Mouse (Mus musculus) layer of hippocampus, adult 11-12 months (tissue): ENCODE measurements around the gene Macrod2.
A peak's percentile ranks its signal among the peaks of the same experiment; 100 is the strongest.

Source experiments
- DNase-seq: peaks from one replicate; pipeline ENCODE4 v3.0.0; 2022; ENCODE audit warnings: low spot score

Macrod2 gene

DNA sequence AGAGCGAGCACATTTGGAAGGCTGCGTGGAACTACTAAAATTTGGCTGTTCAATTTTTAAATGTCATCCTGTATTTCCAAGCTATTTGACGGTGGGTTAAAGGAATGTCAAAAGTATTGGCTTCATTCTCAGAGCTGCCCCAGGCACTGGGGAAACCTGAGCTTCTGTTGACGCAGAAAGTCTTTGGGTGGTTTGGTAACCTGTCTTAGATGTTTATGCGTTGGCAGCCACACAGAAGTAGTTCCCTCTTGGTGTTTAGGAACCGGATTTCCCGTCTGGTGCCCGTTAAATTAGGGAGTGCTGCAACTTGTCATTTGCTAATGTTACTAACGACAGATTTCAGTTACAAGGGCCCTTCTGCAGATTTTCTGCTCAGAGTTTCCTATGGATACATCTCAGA lies 1837.7 kb downstream of the Macrod2 start:
- DNase-seq, result no peak

DNA sequence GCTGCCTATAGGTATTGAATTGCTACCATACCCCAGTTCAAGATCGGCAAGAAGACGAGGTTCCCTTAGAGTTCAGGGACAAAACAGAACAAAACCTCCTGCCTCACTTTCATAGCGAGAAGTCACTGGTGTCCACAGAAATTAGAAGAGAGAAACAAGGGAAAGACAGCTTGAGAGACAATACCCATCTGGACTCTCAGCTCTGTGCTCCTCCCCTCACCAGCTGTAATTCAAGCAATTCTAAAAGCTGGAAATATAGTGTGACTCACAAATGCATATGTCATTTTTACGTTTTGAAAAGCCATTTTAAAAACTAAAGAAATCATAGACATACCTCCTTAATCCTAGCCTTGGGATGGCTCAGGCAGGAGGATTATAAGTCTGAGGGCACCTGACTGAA lies 1848.4 kb downstream of the Macrod2 start:
- no peak for DNase-seq

DNA sequence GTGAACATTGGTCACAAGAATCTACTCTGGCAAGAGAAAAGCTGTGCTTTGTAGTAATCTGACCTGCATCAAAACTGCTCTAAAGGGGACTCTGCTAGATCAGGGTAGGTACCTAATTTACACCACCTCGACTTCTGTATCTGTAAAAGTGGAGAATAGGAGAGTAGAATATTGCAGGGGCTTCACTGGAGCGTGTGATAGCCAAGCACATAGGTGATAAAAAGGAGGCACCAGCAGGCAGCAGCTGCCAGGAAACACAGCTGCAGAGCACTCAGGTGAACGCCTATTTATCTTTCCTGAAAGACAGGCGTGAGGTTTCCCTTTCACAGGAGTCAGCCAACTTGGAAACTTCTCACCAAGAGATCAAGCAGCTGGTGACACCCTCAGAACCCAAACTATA lies 1855.3 kb downstream of the Macrod2 start:
- no peak for DNase-seq

DNA sequence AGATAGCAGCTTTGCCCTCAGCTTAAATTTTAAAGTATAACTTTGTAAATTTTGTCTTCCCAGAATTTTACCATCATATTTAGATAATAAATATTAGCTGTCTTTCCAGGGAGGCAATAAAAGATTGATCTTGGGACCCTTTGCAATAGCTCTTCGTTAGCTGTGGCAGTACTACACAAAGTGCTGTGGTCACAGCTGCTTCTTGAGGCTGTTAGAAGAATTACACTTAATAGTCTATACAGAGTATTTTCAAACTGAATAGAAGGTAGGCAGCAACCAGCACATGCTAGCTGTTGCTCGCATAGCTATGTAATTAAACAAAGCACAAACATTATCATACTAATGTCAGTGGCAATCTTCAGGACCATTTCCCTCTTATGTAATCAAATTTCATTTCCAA lies 1856.4 kb downstream of the Macrod2 start:
- DNase-seq, result no peak

DNA sequence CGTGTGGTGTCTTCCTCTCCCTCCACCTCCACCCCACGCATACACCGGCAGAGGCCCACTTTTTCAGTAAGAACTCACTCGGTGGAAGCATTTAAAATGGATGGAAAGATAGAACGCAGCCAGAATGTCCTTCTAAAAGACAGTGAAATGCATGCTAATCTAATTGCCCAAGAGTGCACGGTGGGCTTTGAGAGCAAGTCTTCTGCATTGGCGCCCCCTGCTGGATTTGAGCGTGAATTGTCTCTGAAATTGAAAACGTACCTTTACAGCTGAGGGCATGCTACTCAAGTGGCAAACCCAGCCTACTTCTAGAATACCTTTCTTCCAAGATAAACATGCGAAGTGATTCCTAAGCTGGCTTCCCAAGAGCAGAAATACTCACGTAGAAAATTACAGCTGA lies 1858.8 kb downstream of the Macrod2 start:
- peak; percentile 80 for DNase-seq

DNA sequence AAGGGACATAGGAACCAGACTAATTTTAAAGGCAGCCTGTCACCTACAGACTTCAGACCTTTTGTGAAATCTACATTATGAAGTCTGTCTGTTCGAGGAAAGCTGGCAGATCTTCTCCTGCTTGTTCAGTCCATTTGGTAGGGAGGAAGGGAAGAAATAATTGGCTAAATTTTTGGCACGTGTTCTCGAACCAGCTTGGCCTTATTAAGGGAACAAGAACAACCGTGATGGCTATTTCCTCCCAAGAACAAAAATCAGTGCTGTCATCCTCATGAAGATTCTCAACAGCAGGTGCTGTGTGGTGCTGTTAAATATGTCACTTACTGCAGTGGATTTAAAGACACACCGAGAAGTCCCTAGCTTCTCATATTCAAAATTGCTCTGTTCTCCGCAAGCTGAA lies 1859.5 kb downstream of the Macrod2 start:
- DNase-seq, result peak; percentile 17

DNA sequence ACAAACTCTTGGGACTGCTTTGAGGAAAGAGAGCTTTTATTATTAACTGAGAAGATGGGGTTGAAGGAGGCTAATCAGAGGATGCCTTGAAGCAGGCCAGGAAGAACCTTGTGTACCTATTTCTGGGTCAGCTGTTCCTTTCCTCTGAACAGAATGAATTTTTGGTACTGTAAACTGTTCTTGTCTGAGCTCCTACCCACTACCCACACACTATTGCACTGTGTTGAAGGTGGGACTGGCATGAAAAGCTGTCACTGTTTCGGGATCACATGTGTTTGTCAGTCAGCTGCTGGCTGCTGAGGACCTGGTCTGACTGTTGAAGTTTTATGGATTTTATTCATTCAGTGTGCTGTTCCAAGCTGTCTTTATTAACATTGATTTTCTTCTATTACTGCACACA lies 1862.4 kb downstream of the Macrod2 start:
- DNase-seq, result peak; percentile 11

DNA sequence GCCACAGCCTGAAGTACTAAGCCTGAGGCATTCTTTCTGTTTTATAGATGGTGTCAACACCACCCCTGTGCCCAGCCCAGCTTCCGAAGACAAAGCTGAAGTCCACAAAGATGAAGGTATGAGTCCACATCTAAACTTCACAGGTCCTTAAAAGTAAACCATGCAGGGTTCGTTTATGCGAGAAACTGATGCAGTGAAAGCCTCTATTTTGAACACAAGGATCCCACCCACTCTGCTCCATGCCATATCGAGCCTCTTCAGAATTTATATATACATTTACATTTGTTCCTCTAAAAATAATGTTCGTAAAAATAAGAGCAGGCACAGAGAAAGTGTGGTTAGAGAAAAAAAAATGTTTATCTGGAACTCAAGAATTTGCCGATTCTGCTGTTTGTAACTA lies 1865.9 kb downstream of the Macrod2 start:
- no peak for DNase-seq

DNA sequence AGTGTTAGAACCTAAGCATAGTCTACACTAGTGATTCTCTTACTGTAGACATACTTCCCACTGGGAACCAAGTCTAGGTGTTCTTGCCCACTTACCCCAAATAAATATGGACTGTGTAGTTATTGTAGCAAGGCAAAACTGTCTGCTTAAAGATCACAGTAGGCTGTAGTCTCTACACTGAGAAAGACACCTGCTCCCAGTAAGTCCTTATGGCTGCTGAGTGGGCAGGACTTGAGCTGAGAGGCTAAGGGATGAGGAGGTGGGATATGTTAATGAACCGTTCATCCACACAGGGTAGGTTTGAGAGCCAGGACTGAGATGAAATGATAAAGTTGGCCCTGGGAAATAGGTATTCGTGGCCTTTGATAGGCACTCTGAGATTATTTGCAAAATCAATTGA lies 1869.6 kb downstream of the Macrod2 start:
- DNase-seq, result no peak

DNA sequence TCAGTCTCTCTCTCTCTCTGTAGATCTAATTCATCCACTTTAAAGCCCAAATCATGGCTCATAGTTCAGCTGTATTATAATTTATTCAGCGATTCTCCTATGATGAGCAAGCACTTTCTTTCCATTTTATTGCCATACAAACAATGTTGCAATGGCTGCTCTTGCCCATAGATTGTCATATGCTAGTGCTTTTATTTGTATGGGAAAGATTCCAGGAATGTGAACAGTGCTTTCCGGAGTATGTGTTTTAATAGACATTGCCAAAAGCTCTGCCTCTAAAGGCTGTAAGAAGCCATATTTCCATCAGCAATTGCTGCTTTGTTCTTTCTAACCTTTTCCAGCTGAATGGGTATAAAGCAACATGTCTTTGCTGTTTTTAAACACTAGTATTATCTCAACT lies 1872.7 kb downstream of the Macrod2 start:
- DNase-seq, result no peak

DNA sequence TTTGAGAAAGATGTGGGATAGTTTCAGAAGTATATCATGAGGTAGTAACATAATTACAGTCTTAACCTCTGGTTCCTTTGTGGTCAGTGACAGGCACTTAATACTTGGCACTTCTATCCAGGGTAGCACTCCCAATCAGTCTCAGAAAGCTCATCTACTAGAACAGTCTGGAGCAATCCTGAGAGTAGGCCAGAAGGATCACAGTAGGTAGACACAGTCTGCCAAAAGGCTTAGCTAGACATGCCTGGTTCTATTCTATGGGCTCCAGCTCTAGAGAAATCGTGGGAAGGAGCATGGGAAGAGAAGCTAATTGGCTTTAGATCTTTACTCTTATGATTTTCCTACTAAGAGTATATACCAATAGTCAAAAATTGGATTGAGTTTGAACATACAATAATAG lies 1891.7 kb downstream of the Macrod2 start:
- DNase-seq, result no peak

DNA sequence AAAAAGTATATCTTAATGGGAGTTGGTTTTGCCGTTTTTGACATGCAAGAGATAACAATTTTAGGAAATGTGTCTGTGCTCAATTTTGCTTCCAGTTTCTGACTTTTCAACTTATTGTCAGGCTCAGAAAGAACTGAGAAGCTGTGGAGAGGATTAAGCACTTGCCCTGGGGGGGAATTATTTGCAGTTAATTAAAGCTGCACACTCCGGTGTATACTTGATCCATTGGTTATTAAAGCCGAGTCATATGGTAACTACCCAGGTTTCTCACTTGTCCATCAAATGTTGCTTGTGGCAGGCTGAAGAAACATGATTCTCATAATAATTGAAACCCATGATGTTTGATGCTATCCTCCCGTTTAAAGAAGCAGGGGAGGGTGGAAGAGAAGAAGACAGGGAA lies 1899.7 kb downstream of the Macrod2 start:
- DNase-seq, result no peak

DNA sequence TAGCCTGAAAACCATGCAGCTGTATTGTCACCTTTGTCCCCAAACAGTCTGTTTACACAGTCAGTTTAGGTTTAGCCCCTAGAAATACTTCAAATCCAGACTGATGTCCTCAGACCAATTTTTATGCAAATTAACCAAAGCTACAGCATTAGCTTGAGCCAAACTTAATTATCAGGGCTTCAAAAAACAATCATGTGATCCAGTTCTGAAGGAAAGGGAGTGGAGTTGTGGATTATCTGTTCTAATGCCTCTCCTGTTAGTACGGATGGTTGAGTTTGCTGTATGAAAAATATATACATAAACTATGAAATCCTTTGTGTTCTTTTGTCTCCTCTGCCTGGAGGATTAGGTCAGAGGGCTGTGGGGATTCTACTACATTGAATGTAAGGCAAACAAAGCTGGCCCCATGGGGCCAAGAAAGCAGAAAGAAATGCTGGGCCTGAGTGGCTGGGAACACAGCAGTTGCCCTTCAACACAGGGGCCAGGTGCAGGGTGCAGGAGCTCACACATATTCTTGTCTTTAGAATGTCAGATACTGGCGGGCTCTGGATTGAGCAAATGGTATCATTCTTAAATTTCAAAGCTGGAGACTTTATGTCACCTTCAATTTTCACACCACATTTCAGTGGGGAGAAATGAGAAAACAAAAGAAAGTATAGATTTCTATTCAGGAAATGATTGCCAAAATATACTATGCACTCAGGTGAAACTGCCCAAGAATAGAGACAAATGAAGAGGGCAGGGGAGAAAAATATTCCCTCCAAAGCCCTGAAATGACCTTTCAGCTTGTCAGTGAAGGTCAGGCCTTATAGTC lies 1908.2 kb downstream of the Macrod2 start:
- DNase-seq, result no peak

DNA sequence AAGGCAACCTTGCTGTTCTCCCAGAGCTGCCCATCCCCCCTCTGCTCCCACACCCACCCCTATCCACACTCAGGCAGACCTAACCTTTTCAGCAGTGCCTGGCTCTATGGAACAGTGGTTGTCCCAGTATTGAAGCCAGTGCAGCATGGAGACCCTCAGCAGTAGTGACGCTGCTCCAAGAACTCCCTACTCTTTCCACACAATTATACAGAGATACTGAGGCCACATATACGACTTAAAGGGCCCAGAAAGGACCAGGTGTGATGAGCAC lies 1908.7 kb downstream of the Macrod2 start:
- no peak for DNase-seq

DNA sequence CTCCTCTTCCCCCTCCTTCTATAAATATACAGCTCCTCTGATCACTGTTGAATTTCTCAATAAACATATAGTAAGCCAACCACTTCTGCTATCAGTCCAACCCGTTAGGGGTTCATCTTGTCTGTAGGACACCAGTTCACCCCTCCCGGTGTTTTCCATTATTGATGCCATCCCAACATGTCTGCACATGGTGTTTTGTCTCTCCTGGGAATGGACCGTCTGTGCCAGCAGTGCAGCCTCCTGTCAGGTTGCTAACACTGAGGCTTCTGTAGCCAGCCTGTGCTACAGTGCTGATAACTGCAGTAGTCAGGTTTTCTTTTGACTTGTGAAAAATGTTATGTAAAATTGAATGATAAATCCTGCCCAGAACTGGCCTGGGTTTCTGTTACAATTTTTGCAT lies 1928.0 kb downstream of the Macrod2 start:
- DNase-seq, result no peak

DNA sequence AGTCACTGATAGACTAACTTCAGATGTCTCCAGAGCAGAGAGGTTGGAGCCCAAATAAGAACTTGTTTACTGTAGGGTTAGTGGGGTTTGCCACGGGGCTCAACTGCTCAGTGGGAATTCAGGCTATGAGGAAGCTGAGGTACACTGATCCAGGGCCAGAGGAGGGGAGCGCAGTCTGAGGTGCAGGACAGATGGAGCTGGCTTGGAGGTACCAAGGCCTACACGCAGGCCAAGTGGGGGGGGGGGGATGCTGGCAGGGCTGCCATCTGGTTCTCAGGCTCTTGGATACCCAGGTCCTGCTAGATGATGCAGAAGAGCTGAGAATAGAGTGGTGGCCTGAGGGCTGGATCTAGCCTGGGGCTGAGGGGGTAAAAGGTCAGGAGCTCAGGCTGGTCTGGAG lies 1931.6 kb downstream of the Macrod2 start:
- DNase-seq, result no peak

DNA sequence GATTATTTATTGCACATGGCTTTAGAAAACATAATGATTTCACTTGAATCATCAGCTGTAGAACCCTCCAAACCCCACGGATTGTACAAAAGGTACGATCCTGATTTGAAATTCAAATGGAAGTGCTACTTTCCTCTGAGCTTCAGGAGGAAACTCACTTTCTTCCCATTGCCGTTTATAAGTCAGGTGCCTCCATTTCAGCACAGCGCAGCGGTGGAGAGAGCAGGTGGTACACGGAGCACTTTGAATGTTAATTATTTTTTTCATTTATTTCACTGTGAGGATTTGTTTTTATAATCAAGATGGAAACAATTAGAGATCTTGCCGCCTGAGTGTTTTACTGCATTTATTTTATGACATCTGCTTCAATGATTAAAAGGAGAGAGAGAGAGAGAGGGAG lies 1934.7 kb downstream of the Macrod2 start:
- no peak for DNase-seq

DNA sequence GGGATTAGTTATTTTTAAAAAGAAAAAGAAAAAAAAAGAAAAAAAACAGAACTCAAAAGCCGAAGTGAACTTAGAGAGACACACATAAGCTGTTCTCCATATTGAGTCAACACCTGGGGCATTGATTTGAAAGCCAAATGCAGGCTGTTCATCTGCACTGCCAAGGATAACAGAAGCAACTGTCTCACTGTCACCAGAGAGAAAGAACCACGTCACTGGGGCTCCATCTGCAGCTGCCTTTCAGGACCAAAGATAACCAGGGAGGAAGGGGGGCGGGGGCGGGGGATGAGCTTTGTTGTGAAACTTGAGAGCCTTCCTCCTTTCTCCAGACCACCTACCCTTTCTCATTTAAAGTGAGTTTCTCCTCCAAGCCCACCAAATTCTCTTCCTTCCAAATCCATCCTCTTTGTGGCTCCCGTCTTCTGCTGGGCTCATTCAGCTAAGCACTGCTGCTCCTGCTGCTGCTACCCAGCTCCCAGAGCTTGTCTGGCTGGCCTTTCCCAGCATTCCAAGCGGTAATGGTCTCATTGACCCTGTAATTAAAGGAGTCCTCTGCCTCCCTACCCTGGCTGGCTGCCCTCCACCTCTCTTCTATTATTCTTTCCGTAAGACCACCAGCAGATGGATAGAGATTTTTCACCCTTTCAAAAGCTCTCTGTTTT lies 1939.5 kb downstream of the Macrod2 start:
- peak; percentile 69 for DNase-seq

DNA sequence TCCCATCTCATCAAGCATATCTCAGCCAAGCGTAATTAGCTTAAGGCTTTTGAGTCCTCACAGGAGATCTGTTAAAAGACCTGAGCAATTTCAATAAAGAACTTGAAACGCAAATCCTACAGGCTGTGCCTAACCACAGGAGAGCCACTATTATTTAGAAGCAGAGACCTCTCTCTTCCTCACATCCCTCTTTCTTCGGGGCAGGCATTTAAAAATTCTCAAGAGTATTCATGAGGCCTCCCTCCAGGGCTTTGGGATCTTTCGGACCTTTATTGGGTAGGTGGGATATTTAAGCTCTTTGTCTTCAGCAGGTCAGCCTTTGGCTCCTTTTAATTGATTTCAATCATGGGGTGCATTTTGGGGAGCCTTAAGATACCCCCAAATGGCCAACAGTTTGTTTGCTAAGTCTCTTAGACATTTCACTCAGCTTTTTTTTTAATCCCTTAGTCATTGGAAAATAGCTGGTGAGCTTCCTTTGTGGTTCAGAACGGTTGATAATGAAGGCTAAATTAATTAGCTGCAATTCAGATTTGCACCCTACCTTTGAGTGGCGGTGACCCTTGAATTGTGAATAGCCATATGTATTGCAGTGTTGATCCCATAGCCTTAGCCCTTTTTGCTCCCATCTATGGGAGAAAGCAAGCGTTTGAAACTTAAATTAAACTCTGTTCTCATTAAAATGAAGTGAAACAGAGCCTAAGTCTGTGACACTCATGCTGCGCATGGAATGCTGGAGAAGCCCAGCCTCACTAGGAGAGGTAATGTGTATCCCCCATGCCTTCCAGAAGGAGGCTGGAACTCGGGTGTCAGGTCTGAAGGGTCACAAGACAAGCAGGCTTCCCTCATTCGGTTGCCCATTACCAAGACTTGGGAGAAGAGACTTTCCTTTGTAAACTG lies 1940.2 kb downstream of the Macrod2 start:
- DNase-seq, result no peak

DNA sequence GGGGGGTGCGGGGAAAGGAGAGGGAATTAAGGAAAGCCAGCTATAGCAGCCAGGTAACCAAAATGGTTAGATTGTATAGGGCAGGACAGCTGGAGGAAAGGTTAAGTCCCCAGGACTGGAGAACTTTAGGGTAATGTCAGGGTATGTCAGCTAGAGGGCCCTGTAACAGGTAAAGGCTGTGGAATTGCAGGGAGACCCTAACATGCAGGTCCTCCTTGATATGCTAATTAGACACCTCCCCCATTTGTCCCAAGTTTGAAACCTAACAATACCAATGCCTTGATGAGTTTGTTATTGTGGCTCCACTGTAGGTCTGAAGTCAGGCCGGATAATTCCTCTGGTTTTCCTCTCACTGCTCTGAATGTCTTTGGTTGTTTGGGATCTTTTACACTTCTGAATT lies 1948.9 kb downstream of the Macrod2 start:
- DNase-seq, result no peak

DNA sequence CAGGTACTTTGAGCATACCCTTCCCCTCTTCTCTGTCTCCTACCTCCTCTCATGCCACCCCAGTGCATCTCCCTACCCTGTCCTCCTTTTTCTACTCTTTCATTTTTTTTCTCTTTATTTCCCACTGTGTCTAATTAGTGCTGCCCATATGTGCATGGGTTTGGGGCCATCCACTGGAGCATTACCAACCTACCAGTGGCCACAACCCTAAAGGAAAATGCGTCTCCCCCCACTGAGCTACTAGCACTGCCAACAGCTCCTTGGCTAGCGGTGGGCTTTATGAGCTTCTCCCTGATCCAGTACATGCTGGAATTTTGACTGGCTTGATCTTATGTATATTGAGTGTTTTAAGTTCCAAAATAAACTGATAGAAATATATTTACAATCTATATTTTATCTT lies 1949.6 kb downstream of the Macrod2 start:
- no peak for DNase-seq

DNA sequence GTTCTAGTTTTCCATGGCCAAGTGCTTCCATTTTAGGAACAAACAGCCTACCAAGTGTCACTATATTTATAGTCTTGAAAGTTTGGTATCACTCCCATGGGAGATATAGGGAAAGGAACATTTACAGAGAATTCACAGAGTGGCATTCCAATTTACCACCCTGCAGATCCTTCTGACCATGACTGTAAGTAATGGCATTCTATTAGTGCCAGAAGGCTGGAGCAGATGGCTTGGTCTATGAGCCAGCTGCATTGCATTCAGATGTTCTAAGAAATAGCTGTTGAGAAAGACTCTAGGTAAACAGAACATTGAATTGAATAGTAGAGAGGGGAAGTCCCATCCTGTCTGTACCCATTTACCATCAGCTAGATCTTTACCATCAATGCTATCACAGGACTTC lies 1954.7 kb downstream of the Macrod2 start:
- DNase-seq, result peak; percentile 57

DNA sequence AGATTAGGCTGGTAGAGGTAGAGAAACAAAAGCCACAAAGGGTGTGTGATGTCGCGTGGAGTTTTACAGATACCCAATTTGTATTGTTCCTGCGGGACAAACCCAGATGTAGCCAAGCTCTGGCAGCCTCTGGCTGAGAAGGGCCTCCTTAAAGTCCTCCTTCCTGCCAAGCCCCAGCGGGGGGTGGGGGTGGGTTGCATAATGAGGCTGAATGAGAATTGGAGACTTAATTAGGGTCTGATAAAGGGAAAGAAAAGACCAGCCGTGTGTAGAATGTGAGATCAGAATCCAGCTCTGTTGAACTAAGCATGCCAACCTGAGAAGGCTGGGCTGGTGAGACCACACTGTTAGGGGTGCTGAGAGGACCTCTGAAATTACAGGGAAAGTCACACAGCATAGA lies 1967.8 kb downstream of the Macrod2 start:
- DNase-seq, result no peak
